Mouse (Mus musculus): ENCODE results near the gene Amdhd2.
A peak's percentile ranks its signal among the peaks of the same experiment; 100 is the strongest.

Gene Amdhd2

DNA sequence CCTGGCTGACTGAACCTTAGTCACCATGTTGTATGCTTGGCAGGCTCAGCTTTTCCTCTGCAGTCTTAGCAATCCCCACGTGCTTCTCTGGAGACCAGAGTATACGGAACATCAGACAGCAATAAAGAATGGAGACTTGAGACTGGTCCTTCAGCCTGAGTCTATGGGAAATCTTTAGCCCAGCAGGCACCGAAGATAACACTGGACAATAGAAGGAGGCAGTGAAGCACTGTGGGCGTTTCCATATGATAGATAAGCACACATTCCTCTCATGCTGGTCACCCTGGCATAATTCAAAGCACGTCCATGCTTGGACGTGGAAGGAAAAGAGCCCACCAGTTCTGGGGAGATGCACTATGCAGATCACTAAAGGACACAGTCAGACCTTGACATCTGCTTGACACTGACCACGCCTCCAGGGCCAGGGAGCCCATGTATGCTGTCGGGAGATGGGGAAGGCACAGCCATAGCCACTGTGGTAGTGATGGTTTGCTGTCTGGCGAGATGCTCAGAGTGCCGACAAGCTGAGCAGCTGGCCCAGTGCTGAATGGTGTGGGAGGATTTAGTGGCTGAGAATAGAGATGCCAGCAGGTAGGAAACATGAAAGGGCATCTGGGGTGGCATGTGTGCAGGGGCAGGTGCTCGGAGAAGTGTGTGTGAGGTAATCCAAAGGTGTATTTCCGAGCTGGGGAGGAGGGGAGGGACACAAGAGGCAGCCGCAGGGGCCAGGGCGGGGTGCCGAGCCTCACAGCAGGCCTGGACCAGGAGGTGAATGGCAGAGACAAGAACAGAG lies 33.7 kb upstream of the Amdhd2 start:
- no peak for DNase-seq (ENCODE audit: low spot score)

DNA sequence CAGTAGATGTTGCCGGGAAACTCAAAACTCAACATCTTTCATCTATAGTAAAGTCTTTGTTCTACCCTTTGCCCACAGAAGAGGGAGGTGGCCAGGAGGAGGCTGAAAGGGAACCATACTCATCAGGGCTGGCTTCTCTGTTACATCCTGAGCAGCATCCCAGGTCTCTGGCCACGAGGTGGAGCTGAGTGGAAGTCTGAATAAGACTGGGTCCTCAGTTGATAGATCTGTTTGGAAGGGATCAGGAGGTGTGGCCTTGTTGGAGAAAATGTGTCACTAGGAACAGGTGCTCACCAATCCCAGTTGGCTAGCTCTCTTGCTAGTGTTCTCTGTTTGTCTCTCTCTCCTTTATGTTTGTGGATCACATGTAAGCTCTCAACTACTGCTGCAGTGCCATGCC lies 31.8 kb upstream of the Amdhd2 start:
- DNase-seq (ENCODE audit: low spot score) = no peak

DNA sequence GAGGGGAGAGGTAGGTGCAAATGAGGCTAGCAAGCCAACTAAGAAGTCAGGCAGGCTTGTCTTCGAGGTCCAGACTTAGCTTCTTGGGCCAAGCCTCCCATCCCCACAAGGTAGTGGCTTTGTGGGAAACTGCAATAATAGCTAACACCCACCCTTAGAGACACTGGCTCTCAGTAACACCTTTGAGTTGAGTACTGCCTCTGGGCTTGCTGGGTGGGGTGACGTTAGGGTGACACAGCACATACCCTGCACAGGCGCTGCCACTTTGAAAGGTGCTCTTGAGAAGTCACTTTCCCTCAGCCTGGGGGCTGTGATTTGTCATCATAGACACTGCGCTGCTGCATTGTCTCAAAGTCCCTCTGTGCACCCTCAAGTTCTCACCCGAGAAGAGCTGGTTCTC lies 30.2 kb upstream of the Amdhd2 start:
- DNase-seq (ENCODE audit: low spot score) = no peak

DNA sequence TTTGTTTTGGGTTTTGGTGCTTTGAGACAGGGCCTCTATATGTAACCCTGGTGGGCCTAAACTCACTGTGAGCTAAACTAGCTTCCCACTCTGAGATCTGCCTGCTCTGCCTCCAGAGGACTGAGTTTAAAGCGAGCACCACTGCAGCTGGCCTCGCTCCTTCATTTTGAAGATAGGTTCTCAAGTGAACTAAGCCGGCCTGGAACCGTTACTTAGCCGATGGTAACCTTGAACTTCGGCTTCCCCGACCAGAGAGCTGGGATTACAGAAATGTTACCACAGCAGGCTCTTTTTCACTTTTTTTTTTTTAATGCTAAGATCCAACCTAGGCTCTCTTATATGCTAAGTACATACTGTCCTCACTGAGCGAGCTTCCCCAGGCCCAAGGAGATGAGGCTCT lies 29.7 kb upstream of the Amdhd2 start:
- no peak for DNase-seq (ENCODE audit: low spot score)

DNA sequence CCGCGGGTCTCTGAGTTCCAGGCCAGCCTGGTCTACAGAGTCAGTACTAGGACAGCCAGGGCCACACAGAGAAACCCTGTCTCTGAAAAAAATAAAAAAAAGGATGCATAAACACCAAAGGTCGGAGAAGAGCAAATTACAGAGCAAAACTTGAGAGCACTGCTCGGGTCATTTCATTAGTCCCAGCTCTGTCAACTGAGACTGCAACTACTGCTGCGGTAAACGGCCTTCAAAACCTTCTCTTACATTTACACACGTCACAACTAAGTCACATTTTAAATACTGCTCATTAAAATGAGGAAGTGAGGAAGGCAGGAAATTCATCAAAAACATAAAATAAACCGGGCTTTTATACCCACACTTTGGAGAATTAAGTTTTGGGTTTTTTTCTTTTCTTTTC lies 29.3 kb upstream of the Amdhd2 start:
- DNase-seq (ENCODE audit: low spot score) = no peak

DNA sequence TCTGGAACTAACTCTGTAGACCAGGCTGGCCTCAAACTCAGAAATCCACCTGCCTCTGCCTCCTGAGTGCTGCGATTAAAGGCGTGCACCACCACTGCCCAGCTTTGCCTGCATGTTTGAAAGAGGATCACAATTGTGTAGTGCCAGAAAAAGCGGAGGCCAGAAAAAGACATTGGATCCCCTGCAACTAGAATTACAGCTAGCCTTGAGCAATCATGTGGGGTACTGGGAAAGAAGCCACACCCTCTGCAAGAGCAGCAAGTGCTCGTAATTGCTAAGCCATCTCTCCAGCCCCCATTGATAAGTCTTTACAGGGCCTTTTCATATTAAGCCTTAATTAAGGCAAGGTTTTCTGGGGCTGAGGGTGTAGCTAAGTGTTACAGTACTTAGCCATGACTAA lies 27.9 kb upstream of the Amdhd2 start:
- DNase-seq (ENCODE audit: low spot score) = no peak

DNA sequence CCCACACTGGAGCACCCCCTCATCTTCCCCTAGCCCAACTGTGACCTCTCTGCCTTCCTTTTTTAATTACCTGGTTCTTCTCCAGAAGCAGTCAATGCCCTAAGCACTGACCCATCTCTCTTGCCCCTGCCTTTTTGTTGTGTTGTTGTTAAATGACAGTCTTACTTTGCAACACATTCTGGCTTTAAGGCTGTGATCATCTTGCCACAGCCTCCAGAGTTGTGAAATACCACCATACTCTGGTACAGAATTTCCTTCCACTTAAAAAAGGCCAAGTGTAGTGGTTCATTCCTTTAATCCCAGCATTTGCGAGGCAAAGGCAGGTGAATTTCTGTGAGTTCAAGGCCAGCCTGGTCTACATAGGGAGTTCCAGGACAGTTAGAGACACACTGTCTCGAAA lies 27.4 kb upstream of the Amdhd2 start:
- no peak for DNase-seq (ENCODE audit: low spot score)

DNA sequence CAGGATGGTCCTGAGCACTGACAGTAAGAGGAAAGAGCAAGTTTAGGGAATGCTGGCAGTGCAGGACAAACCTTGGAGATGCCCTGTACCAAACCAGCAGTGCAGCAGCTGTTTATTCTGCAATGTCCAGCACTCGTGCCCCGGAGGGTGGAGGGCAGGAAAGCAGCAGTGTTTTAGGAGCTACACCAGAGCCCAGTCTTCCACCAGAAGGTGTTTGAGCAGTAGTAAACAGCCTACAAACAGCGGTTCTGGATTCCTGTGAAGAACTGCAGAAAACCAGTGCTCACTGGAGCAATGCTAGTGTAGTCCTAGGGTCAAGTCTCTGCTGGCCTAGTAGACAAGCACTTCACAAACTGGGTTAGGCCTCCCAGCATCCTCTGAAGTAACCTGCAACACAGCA lies 10.7 kb upstream of the Amdhd2 start:
- DNase-seq (ENCODE audit: low spot score) = no peak

DNA sequence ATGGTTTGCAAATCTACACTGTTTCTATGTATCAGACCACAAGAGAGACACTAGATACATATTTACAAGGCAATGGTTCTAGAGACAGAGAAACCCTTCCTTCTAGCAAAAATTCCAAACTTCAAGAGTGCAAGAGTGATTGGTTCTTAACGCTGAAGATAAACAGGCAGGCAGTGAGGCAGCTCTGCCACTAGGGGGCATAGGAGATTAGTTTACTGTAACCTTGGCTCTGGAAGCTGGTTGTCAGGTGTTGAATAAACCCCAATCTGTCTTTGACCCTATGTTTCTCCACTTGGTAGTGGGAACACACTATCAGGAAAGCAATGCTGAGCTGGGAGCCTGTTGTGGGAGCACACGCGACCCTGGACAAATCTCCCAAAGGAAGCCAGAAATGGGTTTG lies 9.9 kb upstream of the Amdhd2 start:
- peak; percentile 49 for DNase-seq (ENCODE audit: low spot score)

DNA sequence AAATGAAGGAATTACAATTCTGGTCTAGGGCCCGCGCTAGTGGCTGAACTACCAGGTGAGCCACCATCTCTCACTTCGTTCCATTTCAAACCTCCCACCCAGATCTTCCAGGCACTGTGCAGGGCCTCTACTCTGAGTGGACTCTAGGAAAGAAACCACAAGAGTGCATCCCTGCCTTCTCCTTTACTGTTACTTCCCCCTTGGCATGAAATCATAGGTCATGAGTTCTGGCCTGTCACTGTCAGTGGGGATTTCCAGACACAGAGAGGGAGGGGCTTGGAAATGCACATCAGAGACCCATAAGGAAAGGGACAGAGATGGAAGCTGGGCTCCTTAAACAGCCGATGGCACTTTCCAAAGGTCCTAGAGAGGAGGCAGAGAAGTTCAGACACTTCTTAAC lies 8.2 kb upstream of the Amdhd2 start:
- no peak for DNase-seq (ENCODE audit: low spot score)

DNA sequence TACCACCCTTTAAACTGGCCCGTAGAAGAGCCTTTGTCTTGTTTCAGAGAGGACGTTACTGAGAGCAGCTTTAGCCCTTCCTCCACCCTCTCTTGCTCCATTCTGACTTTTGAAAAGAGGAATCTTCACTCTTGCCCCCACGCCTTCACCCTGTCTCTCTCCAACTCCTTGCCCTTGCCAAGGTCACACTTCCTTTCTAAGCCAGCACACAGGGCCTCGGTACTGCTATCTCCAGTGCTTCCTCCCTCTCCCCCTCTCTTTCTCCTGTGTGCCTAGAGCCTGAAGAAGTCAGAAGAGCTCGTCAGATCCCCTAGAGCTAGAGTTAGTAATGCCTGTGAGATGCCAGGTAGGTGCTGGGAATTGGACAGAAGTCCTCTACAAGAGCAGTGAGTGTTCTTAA lies 7.2 kb upstream of the Amdhd2 start:
- DNase-seq (ENCODE audit: low spot score) = peak; percentile 56

DNA sequence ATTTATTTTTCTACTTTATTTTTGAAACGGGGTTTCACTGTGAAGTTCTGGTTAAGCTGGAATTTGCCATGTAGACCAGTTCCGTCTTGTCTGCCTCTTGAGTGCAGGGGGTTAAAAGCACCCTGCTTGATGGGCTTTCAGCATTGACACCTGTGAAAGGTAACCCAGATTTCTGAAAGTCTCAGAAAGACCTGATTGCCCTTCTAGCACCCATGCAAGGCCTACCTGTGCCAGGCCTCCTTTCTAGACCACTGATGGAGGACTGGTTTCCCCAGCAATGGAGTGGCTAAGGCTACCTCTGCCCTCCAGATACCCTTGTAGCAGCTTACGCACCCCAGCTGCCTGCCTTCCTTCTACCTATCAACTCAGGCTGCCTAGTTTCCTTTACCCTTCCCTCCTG lies 6.6 kb upstream of the Amdhd2 start:
- DNase-seq (ENCODE audit: low spot score) = no peak

DNA sequence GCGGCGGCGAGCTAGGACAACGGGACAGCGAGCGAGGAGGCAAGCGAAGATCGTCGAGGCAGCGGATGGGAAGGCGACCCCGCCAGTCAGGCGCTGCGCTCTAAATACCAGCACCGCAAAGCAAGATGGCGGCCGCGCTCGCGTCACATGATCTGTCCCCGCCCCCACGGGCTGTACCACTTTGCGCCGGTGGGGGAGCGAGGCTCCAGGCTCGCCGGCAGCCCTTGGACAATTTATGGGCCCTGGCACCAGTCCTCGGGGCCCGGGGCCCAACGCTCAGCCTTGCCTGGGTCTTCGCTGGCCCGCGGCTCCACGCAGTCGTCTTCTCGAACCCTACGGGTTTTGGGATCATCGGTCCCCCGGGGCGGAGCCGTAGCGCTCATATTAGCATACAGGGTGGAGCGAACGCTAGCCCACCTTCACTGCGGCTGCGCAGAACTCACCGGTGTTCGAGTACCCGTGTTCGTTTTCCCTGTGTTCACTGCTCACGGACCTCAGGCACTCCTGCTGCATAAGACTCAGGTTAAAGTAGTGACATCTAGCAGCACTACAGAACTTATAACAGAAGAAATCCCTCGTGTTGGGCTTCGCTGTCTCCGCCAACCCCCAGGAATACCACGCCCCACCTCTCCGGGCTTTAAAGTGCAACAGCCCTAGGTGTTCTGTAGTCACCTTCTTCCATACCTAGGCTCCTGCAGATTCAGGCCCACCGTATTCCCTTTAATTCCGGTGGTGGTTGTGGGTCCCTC lies 5.9 kb upstream of the Amdhd2 start, which contains the start of gene Atp6v0c:
Gene Atp6v0c (minus strand): TSS at position 386 of the 749 bp plus-strand sequence.
- peak; percentile 95 for DNase-seq (ENCODE audit: low spot score)

DNA sequence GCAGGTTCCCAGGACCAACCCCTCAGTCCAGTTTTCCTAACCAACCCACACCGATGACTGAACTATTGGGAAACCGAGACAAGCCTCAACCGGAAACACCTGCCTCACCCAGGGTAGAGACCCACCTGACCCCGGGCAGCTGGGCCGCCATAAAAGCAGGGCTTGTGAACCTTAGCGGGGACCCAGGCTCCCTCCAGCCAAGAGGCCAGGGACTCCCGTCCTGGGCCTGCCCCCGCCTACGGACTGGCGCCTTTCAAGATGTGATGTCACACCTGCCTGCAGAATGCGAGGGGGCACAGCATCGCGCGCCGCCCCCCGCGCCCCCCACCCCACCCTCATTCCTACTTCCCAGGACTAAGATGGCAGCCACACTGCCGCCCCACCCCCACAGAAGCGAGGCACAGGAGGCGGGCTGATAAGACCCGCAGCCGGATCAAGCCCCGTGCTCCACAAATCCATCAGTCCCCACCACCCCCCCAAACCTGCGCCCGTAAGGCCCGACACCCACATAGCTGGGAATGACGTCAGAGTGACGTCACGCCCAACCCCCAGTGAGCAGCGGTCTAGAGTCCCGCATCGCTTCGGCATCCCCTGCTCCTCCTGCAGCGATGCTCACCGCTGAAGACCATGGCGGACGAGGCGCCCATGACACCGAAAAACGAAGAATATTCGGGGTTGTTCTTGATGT lies 5.2 kb upstream of the Amdhd2 start:
- DNase-seq (ENCODE audit: low spot score) = peak; percentile 83

DNA sequence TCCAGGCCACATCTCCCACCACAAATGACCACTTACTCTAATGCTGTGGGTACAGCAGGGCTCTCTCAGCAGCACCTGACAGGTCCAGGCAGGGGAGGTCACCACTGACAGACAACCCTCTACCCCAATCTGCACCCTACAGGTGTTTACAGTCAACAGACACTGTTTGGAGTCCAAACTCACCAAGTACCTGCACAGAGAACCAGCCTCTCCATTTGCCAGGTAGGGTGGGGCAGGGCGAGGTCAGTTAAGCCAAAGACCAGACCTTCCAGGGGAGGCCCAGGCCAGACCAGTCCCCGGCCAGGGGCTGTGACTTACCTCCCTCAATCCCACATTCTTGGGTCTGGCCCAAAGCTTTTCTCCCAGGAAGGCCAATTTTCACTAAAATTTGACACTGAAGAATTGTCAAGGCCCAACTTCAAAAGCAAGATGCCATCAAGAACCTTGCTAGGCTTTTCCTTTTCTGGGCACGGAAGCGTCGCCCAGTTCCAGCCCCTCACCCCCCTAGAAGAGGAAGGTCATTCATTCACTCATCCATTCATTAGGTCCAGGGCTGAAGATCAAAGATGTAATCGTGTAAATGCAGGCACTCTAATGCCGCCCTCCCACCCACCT lies 4.4 kb upstream of the Amdhd2 start:
- no peak for DNase-seq (ENCODE audit: low spot score)

DNA sequence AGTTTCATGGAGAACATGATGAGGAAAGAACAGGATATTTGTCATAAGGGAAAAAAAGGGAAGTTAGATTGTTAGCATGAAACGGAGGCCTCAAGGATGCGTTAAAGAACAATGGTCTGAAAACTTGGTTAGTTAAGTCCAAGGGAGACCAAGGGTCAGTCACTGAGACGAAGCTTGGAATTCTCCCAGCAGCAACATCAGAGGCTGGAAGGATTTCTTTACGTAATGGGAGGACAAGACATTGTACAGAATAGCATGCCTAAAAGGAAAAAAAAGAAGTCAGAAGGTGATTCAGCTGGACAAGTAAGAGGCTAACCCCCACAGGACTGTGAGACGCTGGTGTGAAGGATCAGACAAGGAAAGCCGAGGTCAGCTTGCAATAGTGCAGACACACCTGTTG lies 3.6 kb upstream of the Amdhd2 start:
- DNase-seq (ENCODE audit: low spot score) = no peak

DNA sequence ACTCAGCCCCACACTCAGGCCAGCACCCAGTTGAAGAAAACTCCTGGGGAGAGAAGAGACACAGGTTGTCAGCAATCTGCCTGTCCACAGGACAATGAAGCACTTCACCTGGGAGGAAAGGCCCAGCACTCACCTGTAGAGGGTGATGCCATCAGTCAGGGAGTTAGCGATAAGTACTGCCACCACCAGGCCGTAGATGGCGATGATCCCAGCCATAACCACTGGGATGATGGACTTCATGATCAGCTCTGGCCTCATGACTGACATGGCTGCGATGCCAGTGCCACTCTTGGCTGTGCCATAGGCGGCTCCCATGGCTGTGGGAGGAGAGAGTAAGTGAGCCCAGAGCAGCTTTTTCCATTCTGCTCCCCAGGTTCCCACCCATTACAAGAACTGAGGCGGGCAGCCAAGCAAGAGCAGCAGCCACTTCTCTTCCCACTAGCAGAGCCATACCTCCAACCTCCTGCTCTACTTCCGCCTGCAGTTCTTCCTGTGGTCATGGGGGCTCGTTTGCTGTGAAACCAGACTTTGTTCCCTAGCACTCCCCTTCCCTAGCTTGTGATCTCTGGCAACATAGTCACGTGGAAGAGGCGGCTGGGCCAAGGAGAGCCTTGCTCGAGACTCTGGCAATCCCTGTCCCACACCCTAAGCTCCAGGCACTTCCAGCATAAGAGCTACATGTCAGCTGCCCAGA lies 1.1 kb upstream of the Amdhd2 start:
- no peak for DNase-seq (ENCODE audit: low spot score)

DNA sequence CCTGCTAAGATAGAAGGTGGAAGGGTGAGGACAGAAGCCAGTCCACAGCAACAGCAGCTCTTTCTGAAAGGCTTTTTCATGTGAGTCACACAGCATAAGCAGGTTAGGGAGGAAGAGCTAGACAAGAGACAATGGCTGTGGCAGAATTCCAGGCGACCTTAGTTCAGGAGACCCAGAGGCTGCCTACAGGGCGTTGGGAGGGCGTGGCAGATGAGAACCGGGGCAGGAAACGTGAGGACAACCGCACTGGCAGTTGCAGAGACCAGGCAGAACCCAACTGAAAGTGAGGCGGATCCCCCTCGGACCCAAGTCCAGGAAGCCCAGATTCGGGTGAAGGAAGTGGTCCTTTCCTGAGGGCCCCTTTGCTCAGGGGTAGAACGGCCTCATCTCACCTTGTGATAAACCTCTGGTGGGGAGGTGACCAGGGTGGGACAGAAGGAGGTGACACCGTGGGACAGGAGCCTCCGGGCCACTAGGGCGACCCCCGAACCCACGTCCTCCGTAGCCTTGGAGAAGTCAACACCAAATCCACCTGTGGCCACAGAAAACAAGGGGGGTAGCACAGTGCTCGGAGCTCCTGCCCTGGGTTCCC lies 886 bp downstream of the Amdhd2 start:
- DNase-seq (ENCODE audit: low spot score) = no peak

DNA sequence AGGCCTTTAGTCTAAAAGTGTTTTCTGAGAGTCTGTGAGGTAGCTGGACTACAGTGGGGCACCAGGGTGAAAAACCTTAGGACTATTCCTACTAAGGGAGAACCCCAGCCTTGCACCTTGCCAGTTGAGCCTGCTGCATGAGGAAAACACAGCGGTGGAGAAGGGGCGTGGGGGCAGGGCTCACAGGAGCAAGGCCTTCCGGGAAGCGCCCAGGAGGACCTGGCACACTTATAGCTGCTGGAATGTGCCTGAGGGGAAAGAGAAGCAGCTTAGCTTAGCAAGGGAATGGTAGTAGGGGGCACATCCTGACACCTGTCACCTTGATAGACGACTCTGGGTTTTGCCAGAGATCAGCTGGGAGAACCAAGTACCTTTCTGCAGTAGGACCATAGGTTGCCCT lies 2.1 kb downstream of the Amdhd2 start:
- DNase-seq (ENCODE audit: low spot score) = no peak

DNA sequence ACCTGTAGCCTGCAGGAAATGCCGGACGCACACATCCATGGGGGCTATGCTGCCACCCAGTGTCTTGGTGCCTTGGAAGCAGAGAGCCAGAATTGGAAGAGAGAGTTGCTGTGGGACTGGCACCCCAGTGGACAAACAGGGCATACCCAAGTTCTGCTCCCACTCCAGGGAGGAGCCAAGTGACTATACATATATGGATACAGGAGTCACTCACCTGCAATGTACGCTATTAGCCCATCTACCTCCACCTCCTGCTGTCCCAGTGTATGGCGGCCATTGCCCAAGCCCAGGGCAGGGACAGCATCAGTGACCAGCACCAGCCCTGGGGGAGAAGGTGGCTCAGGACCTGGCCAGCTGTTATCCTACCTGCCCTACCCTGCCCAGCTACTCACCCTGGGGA lies 6.0 kb downstream of the Amdhd2 start:
- DNase-seq (ENCODE audit: low spot score) = no peak

DNA sequence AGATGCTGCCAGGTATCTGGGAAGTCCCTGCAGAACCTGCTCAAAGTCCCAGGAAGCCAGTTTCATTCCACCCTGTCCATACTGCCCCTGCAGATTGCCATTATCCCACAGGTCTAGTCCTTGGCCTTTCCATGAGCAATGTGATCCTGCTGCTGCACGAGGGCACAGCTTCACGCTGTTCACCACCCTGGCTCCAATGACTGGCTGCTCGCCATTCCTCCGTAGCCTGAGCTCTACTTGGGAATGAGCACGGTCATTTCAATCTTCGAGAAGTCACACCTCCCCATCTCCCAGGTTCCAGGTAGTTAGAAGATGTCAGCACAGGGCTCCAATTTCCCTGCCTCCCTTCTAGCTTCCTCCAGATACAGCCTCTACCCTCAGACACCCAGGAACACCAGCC lies 6.4 kb downstream of the Amdhd2 start:
- no peak for DNase-seq (ENCODE audit: low spot score)

DNA sequence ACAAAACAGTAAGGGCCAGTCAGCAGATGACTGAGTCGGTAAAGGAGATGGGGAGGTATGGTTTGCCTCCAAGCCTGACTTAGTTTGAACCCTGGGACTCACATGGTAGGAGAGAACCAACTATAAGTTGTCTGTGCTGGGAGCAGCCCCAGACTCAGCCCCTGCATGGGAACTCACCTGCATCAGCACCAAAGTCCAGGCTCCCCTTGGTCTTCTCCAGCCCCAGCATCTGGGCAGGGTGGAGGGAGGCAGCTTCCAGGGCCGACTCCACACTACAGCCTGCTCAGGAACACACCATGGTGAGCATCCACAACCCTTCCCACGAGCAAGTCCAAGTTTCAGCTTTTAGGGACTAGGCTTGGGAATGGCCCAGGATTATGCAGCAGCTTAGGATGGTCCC lies 7.2 kb downstream of the Amdhd2 start:
- no peak for DNase-seq (ENCODE audit: low spot score)

Data from testis, postnatal 14 days (tissue).